Mouse (Mus musculus) layer of hippocampus, adult 9-10 months (tissue): ENCODE measurements around the gene Krt88.
A peak's percentile ranks its signal among the peaks of the same experiment; 100 is the strongest.

Experiments
- DNase-seq: peaks from one replicate; pipeline ENCODE4 v3.0.0; 2022; ENCODE audit warnings: low spot score

Gene Krt88

DNA sequence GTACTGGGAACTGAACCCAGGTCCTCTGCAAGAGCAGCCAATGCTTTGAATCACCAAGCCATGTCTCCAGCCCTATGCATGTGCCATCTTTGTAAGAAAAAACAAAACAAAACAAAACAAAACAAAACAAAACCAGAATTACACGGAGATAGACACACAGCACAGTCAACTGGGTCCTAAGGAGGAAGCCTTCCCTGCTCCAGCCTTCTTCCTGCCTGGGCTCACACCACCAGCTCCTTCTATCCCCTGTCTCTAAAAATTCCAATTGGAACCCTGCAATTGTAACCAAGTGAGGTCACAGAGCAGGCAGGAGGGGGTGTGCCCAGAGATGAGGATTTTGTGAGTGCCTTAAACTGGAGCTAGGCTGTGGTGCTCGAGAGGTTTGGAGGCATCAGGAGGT is at the start of gene Krt88:
Gene Krt88, plus strand, starts transcription at position 301 of the 400 bp plus-strand sequence.
- DNase-seq = no peak

DNA sequence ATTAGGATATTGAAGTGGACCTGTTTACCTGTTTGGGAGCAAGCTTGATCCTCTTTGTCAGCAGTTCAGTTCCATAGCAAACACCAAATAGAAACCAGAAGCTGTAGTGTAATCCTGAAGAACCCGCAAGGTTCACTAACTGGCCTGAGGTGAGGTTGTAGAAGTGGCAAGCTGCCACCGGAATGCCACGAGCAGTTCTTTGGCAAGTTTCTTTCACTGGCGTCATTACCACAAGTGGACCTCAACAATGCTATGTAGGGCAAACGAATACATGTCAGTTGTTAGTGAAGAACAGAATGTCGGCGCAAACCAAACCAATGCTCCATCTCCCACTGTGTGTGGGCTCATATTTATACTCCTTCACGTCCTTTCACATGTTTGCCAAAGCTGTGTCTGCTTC is 49.3 kb upstream of the Krt88 start:
- DNase-seq = no peak

GRCm38 (mm10) chr15:101410775-101411174 is 36.8 kb upstream of the Krt88 start, which contains the start of gene Krt7:
Krt7 (plus strand) TSS chr15:101411043.
- no peak for DNase-seq

- no peak for DNase-seq
Measured at GRCm38 (mm10) chr15:101412188-101412587, 35.4 kb upstream of the Krt88 start.

- no peak for DNase-seq
Measured at GRCm38 (mm10) chr15:101413916-101414635, 33.5 kb upstream of the Krt88 start.

- DNase-seq = no peak
Measured at GRCm38 (mm10) chr15:101414807-101415565, 32.6 kb upstream of the Krt88 start.

- DNase-seq = no peak
Measured at GRCm38 (mm10) chr15:101418950-101419349, 28.6 kb upstream of the Krt88 start.

- no peak for DNase-seq
Measured at GRCm38 (mm10) chr15:101420903-101421302, 26.6 kb upstream of the Krt88 start.

- no peak for DNase-seq
Measured at GRCm38 (mm10) chr15:101424914-101425313, 22.6 kb upstream of the Krt88 start.

- DNase-seq = no peak
Measured at GRCm38 (mm10) chr15:101436611-101437010, 10.9 kb upstream of the Krt88 start.

DNA sequence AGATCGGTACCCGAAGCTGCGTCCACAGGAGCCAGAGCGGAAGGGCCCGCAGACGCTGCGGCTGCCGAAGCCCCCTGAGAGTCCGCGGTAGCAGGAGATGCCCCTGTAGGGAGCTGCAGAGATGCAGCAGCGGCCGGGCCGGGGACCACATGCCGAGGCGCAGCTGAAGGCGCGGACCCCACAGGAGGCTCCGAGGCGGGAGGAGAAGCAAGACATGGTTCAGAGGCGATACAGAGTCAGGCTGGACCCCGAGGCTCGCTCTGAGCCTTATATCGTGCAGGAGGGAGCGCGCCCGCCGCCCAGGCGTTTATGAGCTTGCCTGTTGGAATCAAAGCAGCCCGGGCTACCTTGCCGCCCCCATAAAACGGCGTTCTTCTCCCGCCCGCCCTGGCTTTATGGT is 9.0 kb upstream of the Krt88 start, which contains the start of gene Krt87:
Gene Krt87, minus strand, starts transcription at position 250 of the 400 bp plus-strand sequence.
- no peak for DNase-seq

DNA sequence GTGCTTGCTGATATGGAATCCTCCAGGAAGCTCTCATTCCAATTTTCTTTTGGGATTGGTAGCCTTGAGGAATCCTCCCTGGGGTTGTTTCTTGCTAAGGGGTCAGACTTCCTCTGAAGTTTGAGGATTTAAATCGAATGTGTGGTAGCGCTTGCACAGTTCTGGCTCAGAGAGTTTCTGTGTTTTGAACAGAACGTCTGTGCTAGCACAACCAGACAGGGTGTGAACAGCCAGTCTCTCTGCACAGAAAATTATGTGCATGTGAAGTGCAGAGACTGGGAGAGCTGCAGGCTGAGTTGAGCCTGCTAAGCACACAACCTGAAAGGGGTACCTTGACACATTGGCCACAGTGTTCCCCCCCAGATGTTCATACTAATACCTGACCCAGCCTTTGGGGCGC is 6.7 kb upstream of the Krt88 start:
- no peak for DNase-seq

GRCm38 (mm10) chr15:101446572-101446971 is 972 bp upstream of the Krt88 start:
- no peak for DNase-seq

DNA sequence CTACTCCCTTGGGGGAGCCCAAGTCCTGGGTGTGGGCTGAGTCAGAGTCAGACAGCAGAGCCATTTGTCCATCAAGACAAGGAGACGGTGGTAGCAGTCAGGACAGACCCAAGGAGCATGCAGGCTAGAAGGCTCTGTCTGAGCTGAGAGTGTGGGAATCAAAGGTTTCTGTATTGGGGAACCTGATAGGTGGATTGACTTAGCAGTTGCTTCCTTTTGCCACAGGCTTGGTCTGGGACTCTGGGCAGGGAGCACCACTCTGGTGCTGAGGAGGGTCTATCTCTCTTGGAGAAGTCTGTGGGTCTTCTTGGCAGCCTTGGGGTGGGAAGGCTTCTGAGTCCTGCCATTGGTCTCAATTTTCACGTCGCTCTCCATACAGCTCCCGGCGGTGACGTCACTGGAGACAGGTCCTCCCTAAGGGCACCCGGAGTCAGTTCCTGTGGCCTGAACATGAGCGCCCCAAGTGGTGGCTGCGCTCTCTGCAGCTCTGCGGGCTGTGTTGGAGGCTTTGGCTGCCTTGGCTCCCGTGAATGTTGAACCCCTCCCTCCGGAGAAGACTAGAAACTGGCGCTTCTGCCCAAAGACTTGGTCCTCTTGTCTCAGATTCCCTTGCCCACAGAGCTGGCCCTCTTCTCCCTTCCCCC is 5.7 kb downstream of the Krt88 start:
- peak; percentile 40 for DNase-seq

- no peak for DNase-seq
Measured at GRCm38 (mm10) chr15:101454774-101455173, 7.2 kb downstream of the Krt88 start.

DNA sequence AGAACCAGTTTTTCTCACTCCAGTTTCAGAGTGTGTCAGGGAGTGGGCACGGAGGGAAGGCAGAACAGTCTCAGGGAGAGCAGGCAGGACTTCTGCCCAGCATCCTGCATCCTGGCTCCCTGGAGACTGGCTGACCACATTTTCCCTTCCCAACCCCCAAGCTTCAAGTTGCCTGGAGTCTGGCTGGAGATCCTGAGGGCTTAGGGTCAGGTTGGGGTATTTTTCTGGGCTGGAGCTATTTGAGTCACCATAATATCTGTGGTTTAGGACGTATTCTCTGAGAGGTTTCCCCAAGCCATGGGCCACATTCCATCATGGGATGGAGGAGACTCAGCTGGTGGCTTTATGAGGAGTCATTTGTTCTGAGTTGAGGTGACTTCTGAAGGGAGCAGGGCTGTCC is 7.7 kb downstream of the Krt88 start:
- no peak for DNase-seq

GRCm38 (mm10) chr15:101455891-101456290 is 8.3 kb downstream of the Krt88 start:
- DNase-seq = no peak

GRCm38 (mm10) chr15:101458361-101458930 is 10.9 kb downstream of the Krt88 start:
- DNase-seq = no peak

- DNase-seq = no peak
Measured at GRCm38 (mm10) chr15:101459283-101459682, 11.7 kb downstream of the Krt88 start.

- DNase-seq = no peak
Measured at GRCm38 (mm10) chr15:101463651-101464050, 16.1 kb downstream of the Krt88 start, which contains the start of gene Krt81. Krt81 (minus strand) TSS chr15:101463751.

DNA sequence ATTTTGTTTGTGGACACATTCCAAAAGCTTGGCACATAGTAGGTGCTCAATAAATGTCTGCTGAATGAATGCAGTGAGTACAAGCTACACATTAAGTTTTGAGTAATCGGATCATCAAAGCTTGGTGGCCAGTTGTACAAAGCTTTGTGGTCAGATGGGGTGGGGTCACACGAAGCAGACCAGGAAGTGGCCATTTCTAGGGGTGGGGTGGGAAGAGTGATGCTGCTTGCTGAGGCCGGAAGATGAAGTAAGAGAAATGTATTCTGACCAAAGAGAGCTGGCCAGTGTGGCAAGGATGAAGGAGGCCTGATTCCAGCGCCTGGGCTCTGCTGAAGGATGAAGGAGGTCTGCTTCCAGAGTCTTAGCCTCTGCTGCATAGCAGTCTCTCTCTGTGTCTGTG is 21.5 kb downstream of the Krt88 start:
- DNase-seq = no peak

DNA sequence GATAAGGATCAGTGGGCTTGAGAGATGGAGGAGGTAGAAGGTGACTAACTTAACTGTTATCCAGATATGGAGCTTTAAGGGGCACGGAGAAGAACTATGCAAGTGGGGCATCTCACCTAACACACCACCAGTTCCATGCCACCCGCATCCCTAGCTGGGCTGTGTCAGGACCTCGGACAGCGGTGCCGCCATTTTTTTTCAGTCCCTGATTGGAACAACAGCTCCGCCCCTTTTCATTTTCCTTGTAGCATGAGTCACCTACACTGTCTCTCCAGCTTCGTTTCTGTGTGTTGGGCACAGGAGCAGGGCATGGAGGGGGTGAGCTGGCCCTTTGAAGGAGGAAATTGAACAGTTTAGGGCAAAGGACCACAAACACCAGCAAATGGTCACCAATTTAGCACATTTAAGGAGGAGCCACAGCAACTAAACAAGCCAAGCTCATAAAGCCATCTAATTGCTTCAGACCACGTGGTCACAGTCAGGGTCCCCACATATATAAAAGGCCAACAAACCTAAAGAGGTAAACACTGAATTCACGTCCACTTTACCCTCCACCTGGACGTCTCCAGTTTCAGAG is 25.5 kb downstream of the Krt88 start, which contains the start of gene Krt86:
Gene Krt86, plus strand, starts transcription at position 527 of the 577 bp plus-strand sequence.
- no peak for DNase-seq
